Mouse (Mus musculus) stomach, postnatal 0 days (tissue): ENCODE measurements around the gene Arhgdib.

ENCODE experiments used
- CTCF ChIP-seq: IDR thresholded peaks from 2 replicates; pipeline ENCODE4 v1.5.1; 2016; ENCODE audit warnings: antibody characterized with exemption, low read depth, mild to moderate bottlenecking, moderate library complexity
- EP300 ChIP-seq: optimal IDR thresholded peaks from 2 replicates; pipeline ENCODE3; 2016; ENCODE audit warnings: antibody characterized with exemption

GRCm38 (mm10) chr6:136914234-136914633 is 27.5 kb downstream of the Arhgdib start:
- TF ChIP-seq CTCF (no peak), EP300 (no peak)
